Mouse (Mus musculus) ES-E14 (cell line): ENCODE data around the gene Gm4881. TPM values are rescaled to one million over a fixed set of nuclear protein-coding genes. Genes with fewer than 3 reads are reported as not detected.

ENCODE experiments used
- DNase-seq: peaks from one replicate; pipeline ENCODE4 v3.0.0-alpha.2; 2013; ENCODE audit warnings: low read depth, low spot score
- H3K27ac ChIP-seq: 2 replicates; pipeline ENCODE4 v1.5.1; 2012; ENCODE audit warnings: low read depth, mild to moderate bottlenecking, low read length, moderate library complexity, mixed read lengths; ENCODE audit not compliant: poor library complexity, insufficient read depth, severe bottlenecking
- H3K36me3 ChIP-seq: 2 replicates; pipeline ENCODE4 v1.6.1; 2012; ENCODE audit warnings: mild to moderate bottlenecking, low read length, moderate library complexity, mixed read lengths; ENCODE audit not compliant: control insufficient read depth, poor library complexity, insufficient read depth, severe bottlenecking
- H3K4me1 ChIP-seq, 2 experiments: fragments of 150-350 bp in 1 of 2; sonication (generic) in 1 of 2; 2 replicates each; pipeline ENCODE4 v1.6.1; 2012; ENCODE audit warnings: low read length in 2 of 2, mild to moderate bottlenecking in 1 of 2, mixed read lengths in 1 of 2; ENCODE audit not compliant: control insufficient read depth in 2 of 2, insufficient read depth in 2 of 2, poor library complexity in 1 of 2
- H3K4me3 ChIP-seq, 2 experiments: fragments of 150-350 bp in 1 of 2; sonication (generic) in 1 of 2; 2 replicates each; pipeline ENCODE4 v1.5.1; 2012; ENCODE audit warnings: low read length in 2 of 2, low read depth in 1 of 2, mild to moderate bottlenecking in 1 of 2, mixed read lengths in 1 of 2; ENCODE audit not compliant: insufficient read depth in 1 of 2, poor library complexity in 1 of 2, severe bottlenecking in 1 of 2
- H3K9ac ChIP-seq: 2 replicates; pipeline ENCODE4 v1.6.1; 2012; ENCODE audit warnings: low read depth, mild to moderate bottlenecking, low read length, mixed read lengths; ENCODE audit not compliant: poor library complexity, insufficient read depth, severe bottlenecking
- H3K9me3 ChIP-seq: fragments of 150-350 bp; sonication (generic); 2 replicates; pipeline ENCODE4 v1.6.1; 2012; ENCODE audit warnings: low read depth, mild to moderate bottlenecking, low read length; ENCODE audit not compliant: control insufficient read depth, insufficient read depth
- CHD2 ChIP-seq: IDR thresholded peaks from 2 replicates; pipeline ENCODE4 v1.6.1; 2014; ENCODE audit warnings: mild to moderate bottlenecking, low read depth, low read length, inconsistent platforms
- HCFC1 ChIP-seq: IDR thresholded peaks from 2 replicates; pipeline ENCODE4 v1.6.1; 2012; ENCODE audit warnings: low read length, inconsistent platforms, borderline replicate concordance; ENCODE audit not compliant: insufficient read depth
- MAFK ChIP-seq: IDR thresholded peaks from 2 replicates; pipeline ENCODE4 v1.6.1; 2014; ENCODE audit warnings: mild to moderate bottlenecking, low read depth, low read length, inconsistent platforms; ENCODE audit not compliant: insufficient read depth
- ZC3H11A ChIP-seq: IDR thresholded peaks from 2 replicates; pipeline ENCODE4 v1.6.1; 2012; ENCODE audit warnings: low read depth, mild to moderate bottlenecking, inconsistent platforms, low read length, borderline replicate concordance
- ZNF384 ChIP-seq: IDR thresholded peaks from 2 replicates; pipeline ENCODE4 v1.6.1; 2012; ENCODE audit warnings: low read depth, low read length, inconsistent platforms
- in situ Hi-C, 2 experiments: fragments of 600-800 bp; cut with MboI; formaldehyde crosslinking; loops; one replicate each; pipeline ENCODE4 v1.15.1; 2025; ENCODE audit warnings: low sequenced_read_pairs in 2 of 2, inconsistent platforms in 1 of 2; ENCODE audit not compliant: unreplicated experiment in 2 of 2
- total RNA-seq: library from RNA; depleted of rRNA; stranded (reverse); fragments of 300-350 nt; gene quantifications from 2 replicates; pipeline ENCODE4 v1.2.3, GENCODE M21; 2012

Gene Gm4881
- total RNA-seq, 1 experiment, result not detected

DNA sequence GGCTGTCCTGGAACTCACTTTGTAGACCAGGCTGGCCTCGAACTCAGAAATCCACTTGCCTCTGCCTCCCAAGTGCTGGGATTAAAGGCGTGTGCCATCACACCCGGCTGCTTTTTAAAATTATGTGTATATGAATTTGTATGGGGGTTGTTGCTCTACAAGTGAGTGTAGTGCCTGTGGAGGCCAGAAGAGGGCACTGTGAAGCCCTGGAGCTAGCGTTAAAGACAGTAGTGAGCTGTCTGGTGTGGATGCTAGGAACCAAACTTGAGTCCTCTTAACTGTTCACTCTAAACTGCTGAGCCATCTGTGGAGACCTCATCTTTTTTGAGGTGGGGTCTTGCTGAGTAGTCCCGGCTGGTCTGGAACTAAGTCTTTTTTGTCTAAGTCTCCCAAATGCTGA lies 41.5 kb upstream of the Gm4881 start:
- no peak overlapping the region for H3K27ac ChIP-seq
- H3K9ac ChIP-seq, result no peak overlapping the region
- H3K9me3 ChIP-seq, result no peaks in the 10 kb centered on the region
- peaks cover 30% of the 10 kb centered on the region for H3K36me3 ChIP-seq
- peak; percentile 46 for DNase-seq
- in situ Hi-C loops, result no loop called here
- TF ChIP-seq MAFK (no peak), HCFC1 (no peak), ZNF384 (no peak), CHD2 (no peak), ZC3H11A (no peak)
- H3K4me1 ChIP-seq, result peaks cover 0 to 4% of the 10 kb centered on the region in 2 experiments; a peak in 1 of 4 replicates
- H3K4me3 ChIP-seq, result no peak overlapping the region

DNA sequence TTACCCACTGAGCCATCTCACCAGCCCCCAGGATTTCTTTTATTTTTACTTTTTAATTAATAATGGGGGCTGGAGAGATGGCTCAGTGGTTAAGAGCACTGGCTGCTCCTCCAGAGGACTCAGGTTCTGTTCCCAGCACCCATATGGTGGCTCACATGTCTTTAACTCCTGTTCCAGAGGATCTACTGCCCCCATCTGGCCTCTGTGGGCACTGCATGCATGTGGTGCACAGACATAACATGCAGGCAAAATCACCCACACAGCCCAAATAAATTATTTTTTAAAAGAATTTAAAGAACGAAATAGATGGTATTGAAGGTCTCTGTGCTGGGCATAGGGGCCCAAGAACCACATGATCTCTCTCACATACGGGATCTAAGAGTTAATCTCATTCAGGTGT lies 40.0 kb upstream of the Gm4881 start:
- Histone ChIP-seq H3K4me3 (no peak overlapping the region), H3K36me3 (peaks cover 27% of the 10 kb centered on the region), H3K4me1 (peaks cover 0 to 4% of the 10 kb centered on the region in 2 experiments; a peak in 1 of 4 replicates), H3K9ac (no peak overlapping the region), H3K27ac (no peak overlapping the region), H3K9me3 (no peaks in the 10 kb centered on the region)
- in situ Hi-C loops, result no loop called here
- TF ChIP-seq ZC3H11A (no peak), MAFK (no peak), CHD2 (no peak), HCFC1 (no peak)
- peak; percentile 36 for DNase-seq

DNA sequence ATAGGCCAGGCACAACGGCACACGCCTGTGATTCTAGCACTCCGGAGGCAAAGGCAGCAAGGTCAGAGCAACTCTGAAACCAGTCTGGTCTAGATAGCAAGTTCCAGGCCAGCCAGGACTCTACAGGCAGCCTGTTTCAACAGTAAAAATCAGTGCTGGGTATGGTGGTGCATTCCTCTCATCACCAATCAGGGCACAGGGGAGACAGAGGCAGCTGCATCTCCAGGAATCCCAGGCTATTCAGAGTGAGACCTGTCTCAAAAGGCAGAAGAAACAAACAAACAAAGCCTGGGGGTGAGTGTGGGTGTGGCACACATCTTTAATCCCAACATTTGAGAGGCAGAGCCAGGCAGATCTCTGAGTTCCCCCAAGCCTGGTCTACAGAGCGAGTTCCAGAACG lies 39.1 kb upstream of the Gm4881 start:
- in situ Hi-C loops, result no loop called here
- TF ChIP-seq ZC3H11A (no peak), MAFK (no peak), ZNF384 (no peak), CHD2 (no peak), HCFC1 (no peak)
- Histone ChIP-seq H3K27ac (peak overlapping the region; percentile 14), H3K9me3 (no peaks in the 10 kb centered on the region), H3K9ac (no peak overlapping the region), H3K36me3 (peaks cover 29% of the 10 kb centered on the region), H3K4me1 (peaks cover 0 to 4% of the 10 kb centered on the region in 2 experiments; a peak in 1 of 4 replicates), H3K4me3 (no peak overlapping the region)
- DNase-seq, result peak; percentile 47

DNA sequence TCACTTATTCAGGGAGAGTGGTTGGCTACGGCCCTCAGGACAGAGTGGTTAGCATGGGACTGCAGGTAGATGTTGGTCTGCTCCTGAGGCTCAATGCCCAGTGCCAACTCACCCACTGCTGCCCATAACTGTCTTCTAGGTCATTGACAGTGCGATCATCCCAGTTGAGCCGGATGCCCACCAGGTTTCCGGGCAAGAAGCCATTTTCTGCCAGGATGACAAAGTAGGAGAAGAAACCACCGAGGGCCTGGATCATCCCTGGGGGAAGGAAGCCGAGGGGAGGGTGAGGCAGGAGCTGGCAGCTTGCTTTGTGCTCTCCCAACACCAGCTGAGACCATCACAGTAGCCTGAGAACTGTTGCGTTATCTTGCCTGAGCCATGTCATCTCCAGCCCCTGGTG lies 36.1 kb upstream of the Gm4881 start:
- Histone ChIP-seq H3K9ac (no peak overlapping the region), H3K4me3 (no peak overlapping the region), H3K9me3 (no peaks in the 10 kb centered on the region), H3K4me1 (peaks cover 0 to 4% of the 10 kb centered on the region in 2 experiments; a peak in 1 of 4 replicates), H3K36me3 (peaks cover 23% of the 10 kb centered on the region), H3K27ac (no peak overlapping the region)
- in situ Hi-C loops, result no loop called here
- TF ChIP-seq MAFK, result no peak
- no peak for TF ChIP-seq ZC3H11A
- no peak for TF ChIP-seq ZNF384
- TF ChIP-seq CHD2, result no peak
- no peak for TF ChIP-seq HCFC1
- DNase-seq, result no peak

DNA sequence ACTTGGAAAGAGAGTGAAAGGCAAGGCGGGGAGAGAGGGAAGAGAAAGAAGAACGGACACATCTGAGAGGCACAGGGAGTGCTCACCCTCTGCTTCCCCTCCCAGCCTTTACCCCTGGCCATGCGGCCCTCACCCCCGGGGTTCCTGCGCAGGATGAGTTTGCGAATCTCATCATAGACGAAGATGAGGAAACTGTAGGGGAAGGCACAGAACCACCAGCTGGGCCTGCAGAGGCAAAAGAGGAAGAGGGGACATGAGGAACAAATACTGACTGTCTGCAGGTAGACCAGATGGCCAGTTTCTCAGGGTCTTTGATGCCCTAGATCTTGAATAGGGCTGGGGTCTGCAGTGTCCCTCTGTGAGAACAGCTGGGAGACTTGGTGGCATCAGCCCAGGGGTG lies 34.5 kb upstream of the Gm4881 start:
- no peak overlapping the region for H3K4me3 ChIP-seq
- peaks cover 0 to 6% of the 10 kb centered on the region in 2 experiments; a peak in 1 of 4 replicates for H3K4me1 ChIP-seq
- peaks cover 22% of the 10 kb centered on the region for H3K36me3 ChIP-seq
- no peak overlapping the region for H3K27ac ChIP-seq
- no peaks in the 10 kb centered on the region for H3K9me3 ChIP-seq
- TF ChIP-seq ZC3H11A (no peak), ZNF384 (no peak)
- no peak overlapping the region for H3K9ac ChIP-seq
- DNase-seq, result no peak
- in situ Hi-C loops, result no loop called here
